In genomic region chr16:91404187-91404586, GRCm38 (mm10) we compare ENCODE assay signal across 39 mouse cellular contexts. TPM values are rescaled to one million over a fixed set of nuclear protein-coding genes. Genes with fewer than 3 reads are reported as not detected.
"Had no signal": no experiment of that assay in that cellular context is flagged by ENCODE, and none has a peak within 500 bp of the region (broad histone marks: within the 10 kb centered on the region; RNA-seq: fewer than 3 reads in every experiment).

No protein-coding gene starts in this region.

- ATAC-seq: forebrain, postnatal 0 days; hindbrain, postnatal 0 days; intestine, embryonic 16.5 days had no signal

- H3K4me2 ChIP-seq: heart, embryonic 12.5 days; hindbrain, embryonic 13.5 days; hindbrain, embryonic 15.5 days; limb, embryonic 13.5 days; limb, embryonic 15.5 days had no signal

- H3K9ac ChIP-seq: forebrain, postnatal 0 days; heart, embryonic 12.5 days; hindbrain, embryonic 13.5 days; hindbrain, embryonic 15.5 days; limb, embryonic 13.5 days; limb, embryonic 15.5 days had no signal

- DNase-seq: forebrain, postnatal 0 days; gastrocnemius, postnatal 14 days; gastrocnemius, postnatal 36 days; heart, adult 18-20 months; heart, postnatal 10 days; kidney, adult 11 months; kidney, adult 2 months; kidney, postnatal 14 days; kidney, postnatal 36 days; layer of hippocampus, adult 9-11 months; layer of hippocampus, postnatal 36 days; left cerebral cortex, postnatal 4 days had no signal

- H3K9me3 ChIP-seq: heart, embryonic 10.5 days; heart, embryonic 12.5 days; hindbrain, embryonic 13.5 days; hindbrain, embryonic 15.5 days; limb, embryonic 13.5 days; limb, embryonic 15.5 days had no signal

- H3K4me3 ChIP-seq: heart, embryonic 10.5 days; heart, embryonic 12.5 days; hindbrain, embryonic 13.5 days; hindbrain, embryonic 15.5 days; limb, embryonic 13.5 days; limb, embryonic 15.5 days had no signal

- H3K27me3 ChIP-seq: heart, embryonic 12.5 days; hindbrain, embryonic 15.5 days; limb, embryonic 13.5 days; limb, embryonic 15.5 days had no signal

- H3K27ac ChIP-seq: heart, embryonic 10.5 days; hindbrain, embryonic 13.5 days; hindbrain, embryonic 15.5 days; hindbrain, postnatal 0 days; limb, embryonic 13.5 days; limb, embryonic 15.5 days had no signal

RNA-seq across cellular contexts. Expression of gene Gm21970, which starts 12.7 kb away (rescaled TPM):
- total RNA-seq: forebrain, postnatal 0 days; gastrocnemius, adult 18-20 months; gastrocnemius, postnatal 14 days; gastrocnemius, postnatal 36 days; heart, adult 18-20 months; heart, adult 8-10 months; heart, postnatal 10 days; heart, postnatal 25 days; hematopoietic stem cell, adult 5-6 weeks; hindbrain, postnatal 0 days; layer of hippocampus, adult 18-20 months; layer of hippocampus, postnatal 14 days; layer of hippocampus, postnatal 36 days; left cerebral cortex, adult 18-20 months; left cerebral cortex, adult 8-10 months; left cerebral cortex, postnatal 10 days; left cerebral cortex, postnatal 25 days; left cerebral cortex, postnatal 4 days had no signal
- polyA plus RNA-seq: forebrain, postnatal 0 days; gonadal fat pad, adult 2 months; heart, embryonic 10.5 days; heart, embryonic 12.5 days; heart, embryonic 14.5 days; heart, embryonic 16.5 days; hindbrain, embryonic 11.5 days; hindbrain, embryonic 13.5 days; hindbrain, embryonic 15.5 days; hindbrain, postnatal 0 days; intestine, embryonic 16.5 days; kidney, adult 2 months; kidney, embryonic 14.5 days; kidney, embryonic 16.5 days; large intestine, adult 2 months; limb, embryonic 11.5 days; limb, embryonic 13.5 days; limb, embryonic 15.5 days; liver, adult 2 months had no signal
